Mouse (Mus musculus) G1E (cell line): Measurements from ENCODE around the gene Ints2.

Source experiments
- CTCF ChIP-seq: IDR thresholded peaks from 2 replicates; pipeline ENCODE4 v1.5.1; 2012; ENCODE audit warnings: low read depth, low read length, inconsistent platforms, mixed read lengths
- GATA1 ChIP-seq: IDR thresholded peaks from 2 replicates; pipeline ENCODE4 v1.6.1; 2012; ENCODE audit warnings: borderline replicate concordance, low read length, inconsistent platforms, mixed read lengths
- POLR2AphosphoS5 ChIP-seq: IDR thresholded peaks from 2 replicates; pipeline ENCODE4 v1.6.1; 2012; ENCODE audit warnings: low read depth, low read length, inconsistent platforms; ENCODE audit not compliant: insufficient replicate concordance
- TAL1 ChIP-seq: conservative IDR thresholded peaks from 2 replicates; pipeline ENCODE4 v1.6.1; 2012; ENCODE audit warnings: low read depth, low read length, inconsistent platforms, mixed read lengths

DNA sequence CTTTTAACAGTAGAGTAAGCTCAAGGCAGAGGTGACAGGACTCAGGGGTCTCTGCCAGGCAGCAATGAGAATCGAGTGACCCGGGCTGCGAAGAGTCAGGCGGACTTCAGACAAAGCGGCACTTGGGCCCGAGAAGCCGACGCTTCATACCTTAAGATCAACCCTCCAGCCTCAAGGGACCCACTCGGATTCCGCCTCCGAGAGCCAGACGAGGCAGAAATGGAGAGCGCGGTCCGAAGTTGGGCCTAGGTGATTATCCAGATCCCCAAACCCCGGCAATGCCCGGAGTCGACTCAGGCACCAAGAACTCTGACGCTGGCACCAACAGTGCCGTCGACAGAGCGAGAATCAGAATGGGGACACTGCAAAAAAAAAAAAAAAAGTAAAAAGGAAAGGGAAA is 321 bp downstream of the Ints2 start:
- TF ChIP-seq CTCF (no peak), GATA1 (no peak), POLR2AphosphoS5 (no peak), TAL1 (no peak)
